Mouse (Mus musculus): ENCODE results near the gene Xpot. TPM values are rescaled to one million over a fixed set of nuclear protein-coding genes. Genes with fewer than 3 reads are reported as not detected.

Xpot gene
- 27.9 and 30.6 TPM in 2 replicates for polyA plus RNA-seq (2021; fragmentation: Nextera tagmentation)
- long read RNA-seq, experiment 1, full-length matches to known transcripts, result 1 of 22 reads
- long read RNA-seq, experiment 1, partial matches to known transcripts, result 12 of 22 reads
- long read RNA-seq, experiment 1, other reads (novel, unspliced or antisense), result 9 of 22 reads
- long read RNA-seq, experiment 2, full-length matches to known transcripts, result 16 of 55 reads
- long read RNA-seq, experiment 2, partial matches to known transcripts, result 4 of 55 reads
- long read RNA-seq, experiment 2, other reads (novel, unspliced or antisense), result 35 of 55 reads

GRCm38 (mm10) chr10:121626186-121626882 lies at the start of gene Xpot:
Gene Xpot, minus strand, starts transcription at chr10:121626332.

GRCm38 (mm10) chr10:121641272-121642053 lies 15.3 kb upstream of the Xpot start, which contains the start of gene D930020B18Rik:
Gene D930020B18Rik, plus strand, starts transcription at chr10:121641588.

GRCm38 (mm10) chr10:121586675-121587370 lies 39.3 kb downstream of the Xpot start, which contains the start of gene Tbk1:
Gene Tbk1, minus strand, starts transcription at chr10:121586787.

Small RNA genes lying within 50 kb of the gene (microRNA-seq; reads per million reads assigned to microRNA genes)
- gene Gm24330, result not detected

Other genes starting within 250 kb of the Xpot start
- gene Rassf3, start 150.0 kb downstream of the Xpot start, polyA plus RNA-seq (2021; fragmentation: Nextera tagmentation), result 0.97 and 1.0 TPM in 2 replicates
- gene Tbk1, start 39.5 kb downstream of the Xpot start, polyA plus RNA-seq (2021; fragmentation: Nextera tagmentation), result 18.8 and 19.4 TPM in 2 replicates
- gene D930020B18Rik, start 15.3 kb upstream of the Xpot start, polyA plus RNA-seq (2021; fragmentation: Nextera tagmentation), result 0.18 and 0.26 TPM in 2 replicates
- gene BC048403, start 113.6 kb upstream of the Xpot start, polyA plus RNA-seq (2021; fragmentation: Nextera tagmentation), result 2.2 and 2.5 TPM in 2 replicates

Measured in layer of hippocampus, adult 6 months (tissue).